Mouse (Mus musculus) right cerebral cortex, postnatal 14 days (tissue): ENCODE measurements around the gene Six3.

Source experiments
- DNase-seq: peaks from one replicate; pipeline ENCODE4 v3.0.0; 2022

The Six3 gene

DNA sequence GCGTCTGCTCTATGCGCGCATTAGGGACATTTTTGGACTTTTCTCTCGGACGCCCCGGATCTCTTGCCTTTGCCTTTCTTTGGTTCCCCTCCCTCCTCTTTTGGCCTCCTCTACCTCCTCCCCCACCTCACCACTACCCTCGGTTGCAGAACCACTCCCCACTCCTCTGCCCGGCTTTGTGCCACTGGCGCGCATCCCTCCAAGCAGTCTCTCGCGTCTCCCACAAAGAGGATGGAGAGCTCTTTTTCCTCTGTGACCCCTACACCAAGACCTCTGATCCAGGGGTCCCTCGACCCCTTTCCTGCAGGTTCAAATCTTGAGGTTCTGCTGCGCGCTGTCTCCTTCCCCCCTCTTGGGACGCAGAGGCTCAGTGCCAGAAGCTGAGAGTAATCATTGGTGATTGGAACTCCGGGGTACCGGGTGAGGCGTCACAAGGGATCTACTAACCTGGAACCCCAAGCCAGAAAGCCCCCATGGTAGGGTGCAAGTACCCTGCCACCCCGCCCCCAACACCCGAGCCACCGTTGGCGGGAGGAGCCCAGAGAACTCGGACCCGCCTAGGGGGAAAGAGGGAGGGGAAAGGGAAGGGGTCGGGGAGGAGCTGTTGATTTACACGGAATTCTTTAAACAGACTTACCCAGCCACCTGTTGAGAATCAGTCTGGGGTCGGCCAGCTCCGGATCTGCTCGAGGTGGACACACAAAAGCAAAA lies 758 bp downstream of the Six3 start:
- no peak for DNase-seq

DNA sequence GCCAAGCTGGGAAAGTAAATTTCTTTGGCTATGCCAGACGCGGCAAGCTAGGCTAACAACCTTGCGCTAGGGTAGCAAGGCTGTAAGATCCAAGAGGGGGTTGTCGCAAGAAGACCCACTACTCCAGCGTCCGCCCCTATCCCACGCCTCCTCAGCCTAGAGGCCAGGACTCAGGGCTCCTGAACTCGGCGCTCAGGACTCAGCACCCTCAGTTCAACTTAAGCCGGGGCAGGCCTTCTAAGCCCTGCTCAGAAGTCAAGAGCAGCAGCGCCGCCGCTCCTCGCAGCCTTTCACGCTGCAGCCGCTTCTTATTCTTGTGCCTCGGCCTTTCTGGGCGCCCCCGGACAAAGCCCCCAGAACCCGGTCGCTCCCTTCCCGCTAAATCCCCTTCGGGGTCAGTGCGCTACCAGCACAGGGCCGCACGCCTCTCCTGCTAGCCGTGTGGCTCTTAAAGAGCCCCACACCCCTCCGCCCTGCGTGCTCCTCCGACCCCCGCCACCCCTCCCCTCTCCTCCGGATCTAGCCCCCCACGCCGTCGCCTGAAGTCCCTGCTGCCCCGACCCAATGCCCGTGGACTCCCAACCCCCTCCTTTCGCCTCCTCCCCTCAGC lies 1.4 kb downstream of the Six3 start:
- DNase-seq: no peak

DNA sequence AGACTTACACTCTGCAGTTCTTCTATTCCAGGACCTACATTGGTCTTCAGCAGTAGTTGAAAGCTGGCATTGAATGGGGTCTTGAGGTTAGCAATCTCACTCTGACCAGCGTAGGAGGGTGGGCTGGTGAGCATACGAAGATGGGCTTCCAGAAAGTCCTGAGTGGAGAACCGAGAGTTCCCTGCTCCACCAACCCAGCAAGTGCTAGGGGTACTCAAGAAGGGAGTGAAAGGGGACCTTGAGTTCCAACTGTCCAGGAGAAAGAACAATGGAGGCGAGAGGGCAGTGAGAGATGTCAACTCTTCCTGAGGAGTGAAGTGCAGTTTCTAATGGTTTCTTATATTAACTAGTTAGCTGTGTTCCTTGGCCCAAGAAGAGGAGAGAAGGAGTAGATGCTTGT lies 2.2 kb downstream of the Six3 start:
- DNase-seq: no peak

DNA sequence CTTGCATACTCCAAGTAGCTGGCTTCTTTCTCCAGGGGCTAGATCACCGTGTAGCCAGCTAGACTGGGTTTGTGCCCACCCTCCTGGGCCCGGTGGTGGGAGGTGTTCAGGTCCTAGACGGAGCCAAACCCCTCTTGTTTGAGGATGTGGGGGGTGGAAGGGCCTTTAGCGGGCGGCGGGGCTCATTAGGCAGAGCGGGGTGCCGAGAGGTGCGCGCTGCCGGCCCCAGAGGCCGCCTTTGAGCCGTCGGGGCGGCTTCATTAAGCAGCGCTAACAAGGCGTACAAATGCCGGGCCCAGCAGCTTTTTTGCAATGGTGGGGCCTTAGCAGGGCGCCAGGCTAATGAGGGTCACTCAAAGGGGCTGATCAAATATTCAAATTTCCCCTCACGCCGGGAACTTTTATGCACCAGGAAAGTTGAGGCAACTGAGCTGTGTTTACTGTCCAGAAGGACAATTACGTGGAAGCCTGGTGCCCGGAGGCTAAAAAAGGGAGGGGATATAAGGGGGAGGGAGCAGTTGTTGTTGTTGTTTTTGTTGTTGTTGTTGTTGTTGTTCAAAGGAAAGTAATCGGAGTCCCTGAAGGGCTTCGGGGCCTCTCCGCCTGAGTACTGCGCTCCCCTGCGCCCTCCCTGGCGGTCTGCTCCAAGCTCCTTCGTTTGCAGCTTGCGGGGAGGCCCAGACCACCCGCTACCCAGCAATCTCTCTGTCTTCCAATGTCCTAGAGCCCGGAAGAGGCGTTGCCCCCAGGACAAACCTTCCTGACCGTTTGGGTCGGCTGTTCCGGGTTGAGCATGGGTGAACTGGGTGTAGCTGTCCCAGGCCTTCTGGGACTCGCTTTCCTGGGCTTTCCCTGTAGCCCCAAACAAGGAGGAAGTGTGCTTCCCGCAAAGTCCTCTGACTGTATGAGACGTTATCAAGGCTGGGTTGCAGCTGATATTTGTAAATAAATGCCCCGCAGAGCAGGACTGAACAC lies 3.4 kb downstream of the Six3 start:
- DNase-seq: no peak

DNA sequence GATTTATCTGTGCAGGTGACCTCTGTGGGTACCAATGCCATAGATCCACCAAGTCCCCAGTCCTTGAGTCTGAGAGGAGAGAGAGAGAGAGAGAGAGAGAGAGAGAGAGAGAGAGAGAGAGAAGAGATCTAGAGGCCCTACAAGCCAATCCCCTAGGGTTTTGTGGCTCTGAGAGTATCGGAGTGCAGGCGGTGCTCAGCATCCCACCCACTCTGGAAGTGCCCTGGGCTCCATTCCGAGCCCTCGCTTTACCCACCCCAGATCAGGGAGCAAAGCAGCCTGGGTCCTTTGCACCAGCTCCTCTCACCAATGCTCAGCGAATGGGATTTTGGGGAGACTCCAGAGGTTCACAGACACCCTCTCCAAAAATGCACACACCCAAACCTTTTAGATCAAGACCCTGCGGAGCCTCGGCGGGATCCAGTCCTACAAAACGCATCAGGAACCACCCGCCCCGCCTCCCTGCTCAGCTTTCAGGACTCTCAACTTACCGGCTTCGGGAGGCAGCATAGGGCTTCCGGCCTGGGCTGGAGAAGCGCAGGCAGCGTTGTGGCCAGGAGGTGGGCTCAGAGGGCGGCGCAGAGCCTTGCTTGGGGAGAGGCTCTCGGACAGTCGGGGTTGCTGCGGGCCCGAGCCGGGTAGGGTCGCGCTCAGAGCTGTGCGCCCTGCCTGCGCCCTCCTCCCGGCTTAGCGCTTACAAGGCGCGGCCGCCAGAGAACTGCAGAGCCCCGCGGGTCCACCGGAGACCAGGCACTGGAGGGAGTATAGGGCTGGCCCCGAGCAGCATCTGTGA lies 4.4 kb downstream of the Six3 start:
- no peak for DNase-seq

DNA sequence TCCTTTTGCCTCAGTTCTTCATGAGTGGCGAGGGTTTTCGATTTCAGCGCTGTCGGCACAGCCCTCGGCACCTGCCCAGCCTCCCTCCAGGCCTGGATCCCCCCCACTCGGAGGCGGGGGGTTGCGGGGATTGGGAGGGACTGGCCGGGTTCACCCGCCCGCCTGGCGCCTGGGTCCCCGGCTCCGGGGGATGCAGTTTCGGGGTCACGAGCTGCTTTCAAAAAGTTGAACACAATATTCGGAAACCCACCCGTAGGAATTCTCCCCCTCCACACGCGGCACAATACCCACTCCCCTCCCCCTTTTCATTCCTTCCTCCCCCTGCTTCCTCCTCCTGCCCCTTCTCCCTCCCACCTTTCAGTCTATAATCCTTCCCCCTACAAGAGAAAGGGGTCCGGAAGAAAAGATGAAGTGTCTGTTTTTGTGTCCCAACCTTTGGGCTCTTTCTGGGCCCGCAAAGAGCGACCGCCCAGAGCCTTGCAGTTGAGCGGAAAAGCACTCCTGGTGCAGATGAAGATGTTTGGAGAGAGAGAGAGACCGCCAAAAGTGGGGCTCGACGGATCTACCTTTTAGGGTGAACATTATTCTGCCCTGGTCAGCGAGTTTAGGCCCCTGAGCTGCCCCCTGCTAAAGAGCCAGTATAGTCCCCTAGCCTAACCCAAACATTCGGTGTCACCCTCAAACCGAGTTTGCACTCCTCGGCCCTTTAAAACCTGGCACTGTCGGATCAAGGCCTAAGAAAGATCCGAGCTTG lies 5.1 kb downstream of the Six3 start:
- no peak for DNase-seq

DNA sequence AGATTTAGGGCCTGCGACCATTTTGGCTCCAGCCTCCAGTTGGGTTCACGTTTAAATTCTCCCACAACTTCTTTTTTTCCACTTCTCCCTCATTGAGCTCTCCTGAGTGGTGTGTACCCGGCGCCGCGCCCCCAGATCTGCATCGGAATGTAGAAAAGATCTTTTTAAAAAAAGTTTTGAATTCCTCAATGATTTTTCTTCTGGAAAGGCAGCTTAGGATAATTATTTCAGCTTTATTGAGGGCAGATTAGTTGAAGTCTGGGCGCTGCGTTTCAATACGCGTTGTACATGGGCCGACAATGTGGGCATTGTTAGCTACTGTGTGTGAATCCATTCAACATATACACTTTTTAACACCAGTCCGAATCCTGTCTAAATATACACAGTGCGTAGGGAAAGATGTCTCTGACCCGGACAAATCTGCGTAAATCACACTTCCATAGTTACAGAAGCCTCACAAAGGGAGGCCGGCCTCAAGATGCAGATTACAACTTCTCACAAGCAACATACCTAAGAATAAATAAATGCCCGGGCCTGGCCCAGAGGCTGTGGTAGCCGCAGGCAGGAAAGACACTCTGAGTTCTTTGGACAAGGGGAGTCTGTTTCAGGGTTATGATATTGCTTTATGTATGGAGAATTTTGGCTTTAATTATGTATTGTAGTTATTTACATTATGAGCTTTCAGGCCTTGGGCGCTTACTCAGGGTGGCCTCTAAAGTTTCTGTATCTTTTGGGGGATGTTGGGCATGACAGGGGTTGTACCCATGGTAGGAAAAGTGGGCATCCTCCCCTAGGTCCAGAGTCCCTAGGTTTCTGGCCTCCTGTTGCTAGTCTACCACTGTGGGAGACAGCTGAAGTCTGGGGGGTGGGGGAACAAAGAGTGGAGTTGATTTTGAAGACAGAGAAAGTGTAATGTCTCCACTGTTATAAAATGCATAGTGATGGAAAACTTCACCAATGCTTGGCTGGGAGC lies 6.0 kb downstream of the Six3 start:
- no peak for DNase-seq

DNA sequence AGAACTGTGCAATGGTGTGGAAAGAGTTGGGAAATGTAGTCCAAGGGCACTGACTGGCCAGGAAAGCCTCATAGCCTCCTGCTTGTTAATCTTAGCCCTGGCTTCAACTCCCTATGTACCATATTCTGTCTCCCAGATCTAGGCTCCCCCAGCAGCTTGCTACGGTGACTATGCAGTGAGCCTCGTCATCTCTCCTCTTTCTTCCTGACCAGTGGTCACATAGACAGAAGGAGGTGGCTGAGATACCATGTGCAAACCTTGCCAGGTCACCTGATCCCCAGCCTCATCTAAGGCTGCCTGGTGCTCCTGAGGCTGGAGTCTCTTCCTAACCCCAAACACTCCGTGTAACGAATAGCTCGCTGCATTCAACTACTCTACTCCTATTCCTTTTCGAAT lies 6.7 kb downstream of the Six3 start:
- no peak for DNase-seq

DNA sequence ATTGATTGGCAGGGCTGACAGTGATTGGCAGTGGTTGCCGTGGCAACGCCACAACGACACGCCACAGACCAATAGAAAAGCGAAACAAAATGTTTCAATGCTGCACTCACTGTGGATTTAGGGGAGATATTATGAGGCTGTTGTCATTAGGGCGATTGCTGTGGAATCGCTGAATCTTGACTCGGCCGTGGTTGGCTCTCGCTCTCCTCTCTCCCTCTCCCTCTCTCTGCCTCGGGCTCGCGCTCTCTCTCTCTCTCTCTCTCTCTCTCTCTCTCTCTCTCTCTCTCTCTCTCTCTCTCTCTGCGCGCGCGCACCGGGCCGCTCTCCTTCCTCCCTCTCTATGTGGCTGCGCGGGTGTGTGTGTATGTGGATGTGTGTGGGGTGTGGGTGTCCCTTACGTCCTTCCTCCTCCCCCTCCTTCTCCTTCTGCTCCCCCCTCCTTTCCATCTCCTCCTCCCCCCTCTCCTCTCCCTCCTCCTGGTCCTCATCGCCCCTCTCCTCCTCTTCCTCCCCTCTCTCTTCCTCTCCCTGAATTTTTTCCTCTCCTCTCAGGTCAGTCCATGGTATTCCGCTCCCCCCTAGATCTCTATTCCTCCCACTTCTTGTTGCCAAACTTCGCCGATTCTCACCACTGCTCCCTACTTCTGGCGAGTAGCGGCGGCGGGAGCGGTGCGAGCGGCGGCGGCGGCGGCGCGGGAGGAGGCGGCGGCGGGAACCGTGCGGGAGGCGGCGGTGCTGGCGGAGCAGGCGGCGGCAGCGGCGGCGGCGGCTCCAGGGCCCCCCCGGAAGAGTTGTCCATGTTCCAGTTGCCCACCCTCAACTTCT lies 7.5 kb downstream of the Six3 start:
- DNase-seq: no peak

DNA sequence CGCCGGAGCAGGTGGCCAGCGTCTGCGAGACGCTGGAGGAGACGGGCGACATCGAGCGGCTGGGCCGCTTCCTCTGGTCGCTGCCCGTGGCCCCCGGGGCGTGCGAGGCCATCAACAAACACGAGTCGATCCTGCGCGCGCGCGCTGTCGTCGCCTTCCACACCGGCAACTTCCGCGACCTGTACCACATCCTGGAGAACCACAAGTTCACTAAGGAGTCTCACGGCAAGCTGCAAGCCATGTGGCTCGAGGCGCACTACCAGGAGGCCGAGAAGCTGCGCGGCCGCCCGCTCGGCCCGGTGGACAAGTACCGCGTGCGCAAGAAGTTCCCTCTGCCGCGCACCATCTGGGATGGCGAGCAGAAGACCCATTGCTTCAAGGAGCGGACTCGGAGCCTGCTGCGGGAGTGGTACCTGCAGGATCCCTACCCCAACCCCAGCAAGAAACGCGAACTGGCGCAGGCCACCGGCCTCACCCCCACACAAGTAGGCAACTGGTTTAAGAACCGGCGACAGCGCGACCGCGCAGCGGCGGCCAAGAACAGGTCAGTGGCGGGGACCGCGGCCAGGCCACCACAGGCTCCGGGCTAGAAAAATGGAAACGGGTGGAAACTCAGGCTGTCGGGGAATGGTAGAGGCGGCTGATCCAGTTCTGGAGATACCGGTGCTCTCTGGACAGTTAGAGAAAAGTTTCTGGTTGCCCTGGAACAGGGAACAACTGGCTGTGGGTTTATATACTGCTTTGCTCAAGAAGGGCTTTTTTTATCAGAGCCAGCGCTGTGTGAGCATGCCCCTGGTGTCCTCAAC lies 8.3 kb downstream of the Six3 start:
- DNase-seq: no peak

DNA sequence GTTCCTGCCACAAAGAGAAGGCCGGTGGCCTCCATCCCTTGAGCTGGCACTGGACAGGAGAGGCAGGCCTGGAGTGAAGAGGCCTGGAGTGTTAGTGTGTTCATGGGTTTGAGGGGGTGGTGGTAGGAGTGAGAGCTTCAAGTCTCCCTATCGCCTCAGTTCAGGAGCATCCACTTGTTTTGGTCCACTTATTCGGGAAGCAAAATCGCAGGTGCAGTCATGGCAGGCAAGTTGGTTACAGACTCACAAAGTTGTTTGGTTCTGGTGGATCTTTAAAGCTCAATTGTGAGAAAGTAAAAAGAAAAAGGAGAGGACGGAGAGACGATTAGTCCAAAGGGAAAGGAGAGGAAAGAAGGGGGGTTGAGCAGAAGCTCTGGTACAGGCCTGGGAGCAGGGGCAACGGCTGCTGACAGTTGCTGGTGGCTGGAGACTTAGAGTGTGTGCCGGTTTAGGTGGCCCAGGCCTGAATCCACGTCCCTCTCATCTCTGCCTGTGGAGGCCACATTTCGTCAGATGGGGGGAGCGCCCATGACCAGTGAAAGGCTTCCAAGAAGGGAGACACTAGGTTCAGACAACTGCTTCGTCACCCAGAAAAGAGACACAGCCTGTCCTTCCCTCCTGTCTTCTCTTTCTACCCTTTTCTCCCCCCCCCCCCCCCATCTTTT lies 9.2 kb downstream of the Six3 start:
- DNase-seq: no peak

DNA sequence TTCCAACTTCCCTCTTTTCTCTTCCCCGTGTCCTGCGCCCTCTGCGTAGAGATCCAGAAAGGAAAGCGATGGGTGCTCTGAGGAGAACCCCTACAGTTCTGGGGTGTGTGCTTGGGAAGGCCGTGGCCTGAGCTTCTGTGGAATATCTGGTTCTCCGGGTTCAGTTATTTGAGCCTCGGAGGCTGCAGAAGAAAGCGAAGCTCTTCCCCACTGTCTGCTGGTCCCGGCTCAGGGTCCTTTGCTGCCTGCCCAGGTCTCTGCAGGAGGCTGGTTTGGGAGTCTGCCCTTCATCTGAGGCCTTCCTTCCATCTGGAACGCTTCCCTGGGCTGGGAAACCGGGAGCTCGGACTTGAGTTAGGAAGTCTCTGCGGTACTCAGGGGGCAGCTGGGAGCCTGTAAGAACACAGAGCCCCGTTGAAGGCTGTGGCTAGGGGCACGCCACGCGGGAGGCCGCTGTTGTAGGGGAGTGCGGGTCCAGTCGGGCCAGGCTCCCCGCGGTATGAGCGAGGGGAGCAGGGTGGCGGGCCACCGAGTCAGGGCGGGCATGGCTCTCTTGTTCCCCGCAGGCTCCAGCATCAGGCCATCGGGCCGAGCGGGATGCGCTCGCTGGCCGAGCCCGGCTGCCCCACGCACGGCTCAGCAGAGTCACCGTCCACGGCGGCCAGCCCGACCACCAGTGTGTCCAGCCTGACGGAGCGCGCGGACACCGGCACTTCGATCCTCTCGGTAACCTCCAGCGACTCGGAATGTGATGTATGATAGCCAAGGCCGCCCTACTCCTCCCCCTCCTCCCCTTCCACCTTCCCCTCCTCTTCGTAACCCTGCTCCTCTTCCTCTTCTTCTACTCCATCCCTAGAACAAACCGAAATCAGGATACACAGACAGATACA lies 10.0 kb downstream of the Six3 start:
- no peak for DNase-seq

DNA sequence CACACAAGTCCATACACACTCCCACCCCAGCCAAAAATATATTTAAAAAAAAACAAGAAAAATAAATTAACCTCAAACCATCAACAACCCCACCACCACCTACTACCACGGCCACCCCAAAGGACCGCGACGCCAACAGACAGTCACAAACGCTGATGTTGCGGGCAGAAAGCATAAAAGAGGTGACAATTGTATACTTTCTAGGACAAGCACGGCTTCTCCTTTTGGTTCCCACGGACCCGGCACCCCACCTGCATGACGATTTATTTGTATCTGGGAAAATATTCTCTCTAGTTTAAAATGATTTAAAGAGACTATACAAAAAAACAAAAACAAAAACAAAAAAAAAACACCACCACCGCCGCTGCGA lies 10.6 kb downstream of the Six3 start:
- DNase-seq: no peak

DNA sequence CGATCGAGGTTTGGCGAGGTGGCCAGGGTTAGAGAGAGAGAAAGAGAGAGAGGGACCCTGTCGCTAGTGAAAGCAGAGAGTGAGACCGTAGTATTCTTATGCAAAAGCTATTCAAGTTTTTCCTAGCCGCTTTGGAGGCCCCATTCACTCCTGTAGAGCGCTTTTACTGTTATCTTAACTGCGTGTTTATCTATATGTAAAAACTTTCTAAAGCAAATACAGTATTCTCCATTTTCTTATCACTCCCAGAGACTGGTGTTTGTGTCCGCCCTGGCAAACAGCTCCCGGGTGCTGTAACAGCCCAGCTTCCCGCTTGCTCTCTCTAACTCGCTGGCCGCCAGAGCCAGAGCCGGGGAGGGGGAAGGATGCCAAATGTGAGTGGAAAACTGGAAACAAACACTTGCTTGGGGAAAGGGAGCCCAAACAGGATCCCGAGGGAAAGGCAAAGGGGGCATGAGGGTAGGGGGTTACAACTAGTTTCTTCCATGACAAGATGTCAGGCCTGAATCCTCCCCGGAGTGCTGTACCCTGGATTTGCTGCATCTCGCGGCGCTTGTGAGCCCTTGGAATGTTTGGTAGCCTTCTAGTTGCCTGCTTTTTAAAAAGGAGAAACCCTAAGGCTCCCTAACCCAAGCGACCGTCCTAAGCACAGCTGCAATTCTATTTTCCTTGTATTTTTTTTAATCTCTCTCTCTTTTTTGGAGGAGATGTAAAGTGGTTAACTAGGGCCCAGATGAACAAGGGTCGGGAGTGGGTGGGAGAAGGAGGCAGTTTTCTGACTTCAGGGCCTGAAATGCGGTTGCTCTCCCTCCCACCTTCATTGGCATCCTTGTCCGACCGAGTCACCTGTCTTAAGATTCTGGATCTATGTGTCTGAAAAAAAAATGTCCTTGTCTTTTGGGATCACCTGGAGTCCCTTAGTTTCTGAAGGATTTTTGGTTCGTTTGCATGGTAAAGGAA lies 11.9 kb downstream of the Six3 start:
- no peak for DNase-seq

DNA sequence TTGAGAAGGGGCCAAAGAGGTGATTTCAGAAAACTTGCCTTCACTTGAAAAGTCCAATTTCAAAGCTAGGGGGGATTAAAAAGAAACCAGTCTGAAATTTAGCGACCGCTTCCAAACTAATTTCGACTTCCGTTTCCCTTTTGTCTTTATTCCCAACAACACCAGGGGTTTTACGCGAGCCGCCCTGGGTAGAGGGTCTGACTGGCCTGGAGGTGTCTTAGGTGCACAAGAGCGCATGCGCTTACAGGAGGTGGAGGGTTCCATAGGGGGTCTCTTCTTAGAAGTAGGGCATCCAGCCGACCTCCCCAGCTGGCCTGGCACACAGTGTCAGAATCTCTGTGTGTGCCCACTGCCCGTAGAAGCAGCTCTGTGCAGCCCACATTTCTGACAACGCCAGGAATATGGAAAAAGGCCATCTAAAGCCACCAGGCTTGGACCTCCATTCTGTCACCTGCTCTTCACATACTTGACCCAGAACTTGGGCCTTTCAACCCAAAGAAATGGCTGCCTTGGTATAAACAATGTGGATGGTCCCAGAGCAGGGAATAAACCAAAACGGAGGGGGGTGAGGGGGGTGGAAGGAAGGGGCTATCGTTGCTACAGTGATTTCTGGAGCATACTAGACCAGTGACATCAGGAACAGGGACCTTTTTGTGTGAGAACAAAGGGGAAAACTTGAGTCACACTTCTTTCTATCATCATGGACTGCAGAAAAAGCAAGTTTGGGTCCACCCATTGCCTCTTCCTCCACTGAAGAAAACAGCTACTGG lies 12.9 kb downstream of the Six3 start:
- DNase-seq: no peak

DNA sequence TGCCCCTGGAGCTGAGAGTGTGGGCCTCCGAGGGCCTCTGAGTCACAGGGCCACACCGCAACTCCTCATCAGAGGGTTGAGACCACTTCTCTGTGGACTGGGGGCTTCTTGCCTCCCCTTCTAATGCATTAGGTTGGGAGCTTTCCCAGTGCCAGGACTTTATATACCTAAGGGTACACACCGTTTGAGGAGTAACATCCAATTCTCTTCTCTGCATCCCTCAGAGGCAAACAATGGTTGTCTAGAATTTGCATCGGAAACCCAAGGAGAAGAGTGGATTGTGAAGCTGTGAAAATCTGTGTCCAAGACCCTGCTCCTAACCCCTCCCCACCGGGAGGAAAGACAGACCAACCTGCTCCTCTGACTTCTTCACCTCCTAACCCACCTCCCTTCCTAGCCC lies 14.3 kb downstream of the Six3 start:
- DNase-seq: no peak
